Mouse (Mus musculus): ENCODE measurements around the gene Csrp2. TPM values are rescaled to one million over a fixed set of nuclear protein-coding genes. Genes with fewer than 3 reads are reported as not detected.

Gene Csrp2
- total and polyA plus RNA-seq, 3 experiments = 4.8 to 19.6 TPM; not detected in 1

DNA sequence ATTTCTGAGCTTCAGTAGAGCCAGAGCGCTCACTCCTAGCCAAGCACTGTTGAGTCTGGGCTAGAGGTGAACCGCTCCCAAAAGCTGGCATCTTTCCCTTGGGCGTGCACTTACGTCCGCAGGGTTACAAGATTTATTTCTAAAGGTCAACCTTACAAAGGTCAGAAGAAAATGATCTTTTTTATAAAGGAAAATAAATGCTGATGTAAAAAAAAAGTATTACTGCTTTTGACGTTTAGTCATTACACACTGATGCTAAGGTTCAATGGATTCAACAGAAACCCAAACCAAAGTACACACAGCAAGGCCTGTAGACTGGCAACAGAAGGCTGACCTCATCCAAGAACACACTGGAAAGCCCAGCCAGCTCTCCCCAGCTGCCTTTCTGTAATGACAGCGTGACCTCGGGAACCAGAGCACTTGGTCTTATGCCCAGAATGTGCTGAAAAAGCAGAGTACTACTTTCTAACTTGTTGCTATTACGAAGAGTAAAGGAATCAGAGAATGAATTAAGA lies 33.4 kb downstream of the Csrp2 start:
- Histone ChIP-seq H3K4me3 (ENCODE audit: control insufficient read depth in 1 of 2, insufficient read depth in 1 of 2, low read depth in 2 of 2, low read length in 2 of 2) (no peak overlapping the region), H3K27ac (ENCODE audit: control insufficient read depth, low read depth, low read length) (no peak overlapping the region), H3K9me3 (replicated peaks; ENCODE audit: insufficient read depth, low read length) (no peaks in the 10 kb centered on the region), H3K4me1 (ENCODE audit: control insufficient read depth in 1 of 2, insufficient read depth in 2 of 2, low read length in 2 of 2) (no peaks in the 10 kb centered on the region), H3K79me2 (ENCODE audit: control insufficient read depth, insufficient read depth, low read length, poor library complexity) (no peaks in the 10 kb centered on the region), H3K9ac (ENCODE audit: control insufficient read depth, low read depth, low read length, poor library complexity, severe bottlenecking) (no peak overlapping the region), H3K27me3 (ENCODE audit: control insufficient read depth in 1 of 2, insufficient read depth in 2 of 2, low read length in 2 of 2) (no peaks in the 10 kb centered on the region), H3K36me3 (ENCODE audit: control insufficient read depth in 1 of 2, insufficient read depth in 2 of 2, low read length in 2 of 2) (peaks cover 0 to 14% of the 10 kb centered on the region in 2 experiments; a peak in 2 of 4 replicates)
- TF ChIP-seq CTCF (IDR thresholded peaks at IDR 0.05 in 2 of 3, conservative IDR thresholded peaks at IDR 0.05 in 1 of 3; ENCODE audit: control insufficient read depth in 1 of 3, insufficient read depth in 1 of 3, low read depth in 2 of 3, low read length in 3 of 3, poor library complexity in 1 of 3, severe bottlenecking in 1 of 3) (no peak), USF2 (IDR thresholded peaks at IDR 0.05; ENCODE audit: borderline replicate concordance in 1 of 2, insufficient read depth in 1 of 2, low read depth in 1 of 2, low read length in 2 of 2) (no peak), RCOR1 (IDR thresholded peaks at IDR 0.05; ENCODE audit: low read depth, low read length) (no peak), UBTF (IDR thresholded peaks at IDR 0.05; ENCODE audit: borderline replicate concordance, insufficient read depth, low read depth, low read length) (no peak), HCFC1 (IDR thresholded peaks at IDR 0.05; ENCODE audit: low read depth, low read length) (no peak), MYC (IDR thresholded peaks at IDR 0.05; ENCODE audit: low read depth, low read length) (no peak), MAX (IDR thresholded peaks at IDR 0.05; ENCODE audit: low read length) (no peak), JUND (IDR thresholded peaks at IDR 0.05; ENCODE audit: low read depth, low read length) (no peak), ELF1 (IDR thresholded peaks at IDR 0.05; ENCODE audit: low read depth, low read length) (no peak)
- no peak for DNase-seq (ENCODE audit: low read depth, low spot score)

DNA sequence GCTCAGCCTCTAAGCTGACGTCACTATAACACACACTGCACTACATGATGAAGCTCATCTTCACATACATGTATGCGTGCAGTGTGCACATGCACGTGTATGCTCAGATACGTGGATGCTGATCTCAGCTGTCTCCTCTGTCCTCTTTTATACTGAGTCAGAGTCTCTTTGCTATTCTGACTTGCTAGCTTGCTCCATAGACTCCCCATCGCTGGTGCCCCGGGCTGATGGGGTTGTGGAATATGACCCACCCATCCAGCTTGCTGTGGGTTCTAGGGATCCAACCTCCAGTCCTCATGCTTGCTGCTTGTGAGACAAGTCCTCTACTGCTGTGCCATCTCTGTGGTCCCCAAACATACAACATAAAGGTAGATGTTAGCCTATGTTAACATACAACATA lies 39.3 kb downstream of the Csrp2 start:
- no peaks in the 10 kb centered on the region for H3K79me2 ChIP-seq (ENCODE audit: control insufficient read depth, insufficient read depth, low read length, poor library complexity)
- H3K27ac ChIP-seq (ENCODE audit: control insufficient read depth, low read depth, low read length) = no peak overlapping the region
- peaks cover 0 to 28% of the 10 kb centered on the region in 2 experiments; a peak in 3 of 4 replicates for H3K36me3 ChIP-seq (ENCODE audit: control insufficient read depth in 1 of 2, insufficient read depth in 2 of 2, low read length in 2 of 2)
- H3K9me3 ChIP-seq (replicated peaks; ENCODE audit: insufficient read depth, low read length) = no peaks in the 10 kb centered on the region
- no peak overlapping the region for H3K9ac ChIP-seq (ENCODE audit: control insufficient read depth, low read depth, low read length, poor library complexity, severe bottlenecking)
- no peak for DNase-seq (ENCODE audit: low read depth, low spot score)
- TF ChIP-seq MEF2A (IDR thresholded peaks at IDR 0.05; ENCODE audit: extremely low read depth, insufficient replicate concordance, low read depth, low read length, poor library complexity, severe bottlenecking) (no peak), ZKSCAN1 (IDR thresholded peaks at IDR 0.05; ENCODE audit: low read depth, low read length) (no peak), MYC (IDR thresholded peaks at IDR 0.05; ENCODE audit: low read depth, low read length) (no peak), MXI1 (IDR thresholded peaks at IDR 0.05; ENCODE audit: low read depth, low read length) (no peak), SMC3 (IDR thresholded peaks at IDR 0.05; ENCODE audit: low read depth, low read length) (no peak), RCOR1 (IDR thresholded peaks at IDR 0.05; ENCODE audit: low read depth, low read length) (no peak), RAD21 (IDR thresholded peaks at IDR 0.05; ENCODE audit: low read depth, low read length) (no peak), CTCF (IDR thresholded peaks at IDR 0.05 in 2 of 3, conservative IDR thresholded peaks at IDR 0.05 in 1 of 3; ENCODE audit: control insufficient read depth in 1 of 3, insufficient read depth in 1 of 3, low read depth in 2 of 3, low read length in 3 of 3, poor library complexity in 1 of 3, severe bottlenecking in 1 of 3) (no peak), USF1 (IDR thresholded peaks at IDR 0.05; ENCODE audit: low read depth, low read length) (no peak), BHLHE40 (IDR thresholded peaks at IDR 0.05; ENCODE audit: borderline replicate concordance, low read depth, low read length) (no peak)
- no peaks in the 10 kb centered on the region for H3K4me1 ChIP-seq (ENCODE audit: control insufficient read depth in 1 of 2, insufficient read depth in 2 of 2, low read length in 2 of 2)
- no peak overlapping the region for H3K4me3 ChIP-seq (ENCODE audit: control insufficient read depth in 1 of 2, insufficient read depth in 1 of 2, low read depth in 2 of 2, low read length in 2 of 2)
- no peaks in the 10 kb centered on the region for H3K27me3 ChIP-seq (ENCODE audit: control insufficient read depth in 1 of 2, insufficient read depth in 2 of 2, low read length in 2 of 2)
